Mouse (Mus musculus): ENCODE results near the gene Trim43a.
"Not testable (repeated sequence)": the region's sequence is repeated elsewhere in the genome, so short reads cannot be mapped to it uniquely, and the experiment has no call there.

GRCm38 (mm10) chr9:88625803-88626514 is 45.3 kb downstream of the Trim43a start:
- not testable (repeated sequence) for TF ChIP-seq CTCF, POLR2A (IDR thresholded peaks at IDR 0.05; ENCODE audit: insufficient read depth, low read depth, low read length)

Data from olfactory bulb, adult 2 months (tissue).